Mouse (Mus musculus) urinary bladder, adult 2 months (tissue): ENCODE results near the gene Pheta2. TPM values are rescaled to one million over a fixed set of nuclear protein-coding genes. Genes with fewer than 3 reads are reported as not detected.
"Not testable (repeated sequence)": the region's sequence is repeated elsewhere in the genome, so short reads cannot be mapped to it uniquely, and the experiment has no call there.

ENCODE experiments used
- DNase-seq: peaks from one replicate; pipeline ENCODE4 v3.0.0; 2022; ENCODE audit warnings: low spot score
- polyA plus RNA-seq: library from polyadenylated mRNA; depleted of rRNA; stranded (reverse); fragments of >200 nt; gene quantifications from 2 replicates; pipeline ENCODE4 v1.2.3, GENCODE M21; 2012; rRNA removed

Pheta2 gene
- polyA plus RNA-seq, 1 experiment = 4.8 TPM

DNA sequence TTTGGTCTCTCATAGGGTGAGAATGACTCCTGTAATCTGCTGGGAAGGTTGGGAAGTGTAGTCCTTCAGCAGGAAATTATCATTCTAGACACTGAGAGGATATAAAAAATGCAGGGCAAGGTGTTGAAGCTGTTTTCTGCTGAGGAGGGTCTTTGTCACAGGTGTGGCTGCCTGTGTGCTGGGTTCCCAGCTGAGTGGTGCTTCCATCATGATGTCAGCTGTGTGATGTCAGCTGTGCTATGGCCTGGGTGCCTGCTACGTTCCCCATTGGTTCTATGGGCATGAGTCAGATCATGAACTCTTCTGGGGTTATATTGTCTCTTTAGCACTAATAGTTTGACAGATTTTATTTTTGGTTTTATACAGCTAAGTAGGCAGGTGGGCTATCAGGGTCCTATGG is 30.1 kb downstream of the Pheta2 start:
- DNase-seq = no peak

- no peak for DNase-seq
Observed at GRCm38 (mm10) chr15:82372446-82372845, 33.7 kb downstream of the Pheta2 start.

DNA sequence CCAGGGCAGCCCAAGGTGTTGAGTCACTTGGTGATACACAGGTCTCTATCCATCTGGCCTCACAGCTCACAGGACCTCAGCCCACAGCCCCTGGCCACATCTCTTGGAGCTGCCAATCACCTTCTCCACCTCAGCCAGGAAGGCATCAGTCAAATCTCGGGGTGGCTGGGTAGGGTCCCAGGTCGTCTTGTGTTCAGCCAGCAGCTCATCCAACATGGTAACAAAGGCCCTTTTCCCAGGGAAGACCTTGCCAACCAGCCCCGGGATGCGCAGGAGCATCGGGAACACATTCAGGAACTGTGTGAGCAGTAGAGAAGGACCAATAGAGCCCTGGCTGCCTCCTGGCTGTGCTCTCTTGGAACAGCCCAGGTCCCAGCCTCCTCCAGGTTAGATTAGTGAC is 34.2 kb downstream of the Pheta2 start:
- DNase-seq = no peak

DNA sequence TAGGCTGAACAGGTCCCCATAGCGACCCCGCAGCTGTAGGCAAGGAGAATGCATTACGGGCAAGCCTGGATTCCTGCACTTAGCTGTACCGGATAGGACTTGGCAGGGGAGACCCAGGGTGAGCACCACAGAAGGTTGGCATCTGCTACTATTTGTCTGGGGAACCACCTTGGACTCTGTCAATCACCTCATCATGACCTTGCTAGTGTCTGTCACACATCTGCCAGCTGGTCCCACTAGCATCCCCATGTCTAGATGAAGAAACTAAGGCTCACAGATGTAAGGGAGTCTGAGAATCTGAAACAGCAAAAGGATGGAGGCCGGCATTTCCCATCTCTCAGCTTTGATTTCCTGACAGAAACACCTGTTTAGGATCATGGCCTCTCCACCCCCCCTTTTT is 35.7 kb downstream of the Pheta2 start:
- no peak for DNase-seq

DNA sequence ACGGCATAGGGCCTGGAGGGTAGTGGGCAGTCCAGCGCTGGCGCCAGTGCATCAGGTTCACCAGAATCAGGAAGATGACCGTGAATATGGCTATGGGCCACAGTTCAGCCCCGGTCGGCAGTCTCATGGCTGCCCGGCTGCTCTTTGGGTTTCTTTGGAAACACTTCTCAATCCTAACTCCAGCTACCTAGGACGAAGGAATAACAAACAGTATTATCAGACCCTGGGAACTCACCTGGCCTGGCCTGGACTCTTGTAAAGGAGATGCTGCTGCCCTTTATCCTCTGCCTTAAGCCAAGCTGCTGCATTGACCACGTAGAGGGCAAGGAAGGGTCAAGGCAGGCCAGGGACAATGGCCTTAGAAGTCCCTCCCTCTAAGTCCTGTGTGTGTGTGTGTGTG is 37.1 kb downstream of the Pheta2 start:
- DNase-seq = no peak

- DNase-seq = no peak
Observed at GRCm38 (mm10) chr15:82376393-82377138, 37.8 kb downstream of the Pheta2 start.

DNA sequence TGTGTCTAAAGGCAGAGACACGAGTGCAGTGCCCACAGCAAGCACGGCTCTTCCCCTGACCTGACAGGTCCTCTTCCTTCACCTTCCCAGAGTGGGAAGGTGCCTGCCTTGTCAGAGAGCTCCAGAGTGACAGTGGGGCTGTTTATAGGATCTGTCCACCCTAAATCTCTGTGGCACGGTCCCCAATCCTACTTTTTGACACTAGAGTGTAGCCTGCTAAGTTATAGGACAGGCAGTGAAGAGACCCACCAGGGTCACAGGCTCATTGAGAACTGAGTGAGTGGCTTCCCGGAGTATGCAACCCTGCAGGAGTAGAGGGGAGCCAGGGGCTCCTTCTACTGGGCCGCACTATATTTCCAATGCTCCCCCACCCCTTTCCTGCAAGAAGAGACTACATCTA is 39.0 kb downstream of the Pheta2 start:
- DNase-seq = no peak

GRCm38 (mm10) chr15:82378261-82379180 is 39.8 kb downstream of the Pheta2 start:
- no peak for DNase-seq

DNA sequence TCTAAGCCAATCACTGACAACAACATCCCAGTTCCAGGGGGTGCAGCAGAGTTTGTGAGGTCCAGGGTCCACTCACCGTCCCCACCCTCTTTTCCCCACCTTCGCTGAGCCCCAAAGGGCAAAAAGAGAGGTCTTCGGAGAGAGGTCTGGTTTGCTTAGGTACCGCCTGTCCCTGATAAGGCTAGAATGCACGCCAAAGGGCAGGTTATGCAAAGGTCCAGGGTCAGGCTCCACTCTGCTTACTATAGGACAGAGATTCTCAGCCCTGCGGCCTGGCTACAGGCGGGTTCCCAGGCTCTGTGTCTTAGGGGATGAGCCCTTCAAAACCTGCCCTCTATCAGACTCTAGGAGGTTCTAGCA is 40.7 kb downstream of the Pheta2 start:
- DNase-seq = no peak

DNA sequence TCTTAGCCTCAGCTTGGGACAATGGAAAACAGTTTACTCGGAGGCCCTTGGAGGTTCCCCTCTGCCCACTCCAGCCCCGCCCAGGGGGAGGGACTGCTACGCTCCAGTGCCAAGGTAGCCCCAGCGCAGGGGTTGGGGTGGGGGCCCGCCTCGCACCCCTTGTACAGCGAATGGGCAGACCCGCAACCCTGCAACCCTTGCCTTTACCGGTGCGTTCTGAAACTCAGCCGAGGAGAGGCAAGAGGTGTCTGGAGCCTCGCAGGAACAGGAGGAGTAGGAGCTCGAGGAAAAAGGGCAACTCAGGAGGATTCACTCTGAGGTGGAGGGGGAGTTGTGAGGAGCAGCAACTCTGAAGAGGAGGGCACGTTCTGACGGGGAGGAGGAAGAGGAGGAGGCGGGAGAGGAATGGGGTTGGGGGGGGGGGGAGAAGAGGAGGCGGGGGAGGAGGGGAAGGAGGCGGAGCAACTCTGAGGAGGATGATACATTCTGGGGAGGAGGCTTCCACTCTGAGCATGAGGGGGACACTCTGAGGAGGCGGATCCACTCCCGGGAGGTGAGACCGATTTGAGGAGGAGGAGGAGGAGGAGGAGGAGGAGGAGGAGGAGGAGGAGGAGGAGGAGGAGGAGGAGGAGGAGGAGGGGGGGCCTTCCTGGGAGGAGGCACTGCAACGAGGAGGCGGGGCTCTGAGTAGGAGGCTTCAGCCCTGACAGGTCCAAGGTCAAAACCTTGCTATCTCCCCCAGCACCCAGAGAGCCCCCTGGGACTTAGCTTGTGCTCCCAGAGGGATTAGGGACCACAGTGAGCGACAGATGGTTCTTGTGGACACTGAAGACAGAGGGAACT is 41.4 kb downstream of the Pheta2 start, which contains the start of gene Cyp2d22:
TSS of gene Cyp2d22 (minus strand) at position 390 of the 843 bp plus-strand sequence.
- peak; percentile 36 for DNase-seq

- no peak for DNase-seq
Observed at GRCm38 (mm10) chr15:82380714-82381062, 41.9 kb downstream of the Pheta2 start.

- no peak for DNase-seq
Observed at GRCm38 (mm10) chr15:82382441-82382840, 43.7 kb downstream of the Pheta2 start.

- DNase-seq = no peak
Observed at GRCm38 (mm10) chr15:82385729-82386128, 47.0 kb downstream of the Pheta2 start.

DNA sequence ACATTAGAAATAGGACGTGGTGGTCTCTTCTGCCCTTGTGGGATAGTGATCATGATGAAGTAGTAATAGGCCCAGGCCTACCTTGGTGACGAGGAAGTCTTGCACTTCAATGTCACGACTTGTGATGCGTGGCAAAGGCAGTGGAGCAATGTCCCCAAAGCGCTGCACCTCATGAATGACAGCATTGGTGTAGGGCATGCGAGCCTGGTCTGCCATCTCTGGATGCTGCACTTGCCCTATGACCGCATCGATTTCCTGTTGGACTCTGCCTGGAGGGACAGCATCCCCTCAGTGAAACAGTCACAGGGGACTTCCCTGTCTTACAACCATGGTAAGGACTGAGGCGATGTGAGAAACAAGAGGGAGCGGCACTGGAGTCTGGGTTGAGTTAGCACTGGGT is 51.2 kb downstream of the Pheta2 start:
- DNase-seq = not testable (repeated sequence)

GRCm38 (mm10) chr15:82393922-82394321 is 55.2 kb downstream of the Pheta2 start, which contains the start of gene Cyp2d11:
Cyp2d11 (minus strand) TSS chr15:82394022.
- not testable (repeated sequence) for DNase-seq

Other genes starting within 250 kb of the Pheta2 start
- gene Ccdc134, start 211.0 kb upstream of the Pheta2 start, polyA plus RNA-seq = 12.8 and 16.1 TPM in 2 replicates
- 55.3 and 68.9 TPM in 2 replicates for gene Srebf2, start 191.8 kb upstream of the Pheta2 start, polyA plus RNA-seq
- gene Shisa8, start 126.1 kb upstream of the Pheta2 start, polyA plus RNA-seq = 0.10 TPM in 1 of 2 replicates, not detected in the other
- gene Tnfrsf13c, start 114.6 kb upstream of the Pheta2 start, polyA plus RNA-seq = 0.15 and 0.16 TPM in 2 replicates
- 4.6 and 6.1 TPM in 2 replicates for gene Cenpm, start 94.2 kb upstream of the Pheta2 start, polyA plus RNA-seq
- 0.06 and 0.10 TPM in 2 replicates for gene 1500009C09Rik, start 86.5 kb upstream of the Pheta2 start, polyA plus RNA-seq
- 1.0 and 1.2 TPM in 2 replicates for gene Sept3, start 64.0 kb upstream of the Pheta2 start, polyA plus RNA-seq
- gene Wbp2nl, start 40.0 kb upstream of the Pheta2 start, polyA plus RNA-seq = not detected in 2 replicates
- 84.6 and 87.2 TPM in 2 replicates for gene Naga, start within 50 bp of the Pheta2 start, polyA plus RNA-seq
- 180 and 204 TPM in 2 replicates for gene Smdt1, start within 50 bp of the Pheta2 start, polyA plus RNA-seq
- 429 and 475 TPM in 2 replicates for gene Ndufa6, start 15.4 kb downstream of the Pheta2 start, polyA plus RNA-seq
- gene Cyp2d22, start 41.3 kb downstream of the Pheta2 start, polyA plus RNA-seq = 52.5 and 56.2 TPM in 2 replicates
- not detected in 2 replicates for gene Cyp2d11, start 55.1 kb downstream of the Pheta2 start, polyA plus RNA-seq
- 0.07 TPM in 1 of 2 replicates, not detected in the other for gene Cyp2d10, start 68.3 kb downstream of the Pheta2 start, polyA plus RNA-seq
- not detected in 2 replicates for gene Cyp2d9, start 94.5 kb downstream of the Pheta2 start, polyA plus RNA-seq
- 0.28 and 0.72 TPM in 2 replicates for gene Cyp2d12, start 216.1 kb downstream of the Pheta2 start, polyA plus RNA-seq